Mouse (Mus musculus) stomach, postnatal 0 days (tissue): ENCODE measurements at regions not wholly inside any gene's neighbourhood (a gene's known extent, or its start where the extent isn't known, plus 50 kb on each side); places are given as distances from the start of the nearest gene placed in this dataset.

Experiments
- CTCF ChIP-seq: IDR thresholded peaks from 2 replicates; pipeline ENCODE4 v1.5.1; 2016; ENCODE audit warnings: antibody characterized with exemption, low read depth, mild to moderate bottlenecking, moderate library complexity
- EP300 ChIP-seq: optimal IDR thresholded peaks from 2 replicates; pipeline ENCODE3; 2016; ENCODE audit warnings: antibody characterized with exemption

- TF ChIP-seq CTCF (no peak), EP300 (no peak)
Observed at GRCm38 (mm10) chr2:103899713-103900112, 58.1 kb upstream of the Lmo2 start.
